Mouse (Mus musculus) CH12.LX (cell line): Measurements from ENCODE around the gene Fah. TPM values are rescaled to one million over a fixed set of nuclear protein-coding genes. Genes with fewer than 3 reads are reported as not detected.
A peak's percentile ranks its signal among the peaks of the same experiment; 100 is the strongest.

Experiments
- DNase-seq: peaks from one replicate; pipeline ENCODE4 v3.0.0-alpha.2; 2013; ENCODE audit errors: extremely low read depth
- H3K27ac ChIP-seq: 2 replicates; pipeline ENCODE4 v1.5.1; 2012; ENCODE audit warnings: low read depth, mild to moderate bottlenecking, control low read depth, moderate library complexity; ENCODE audit not compliant: insufficient read depth
- H3K27me3 ChIP-seq: replicated peaks from 2 replicates; pipeline ENCODE3; 2012; ENCODE audit warnings: inconsistent platforms
- H3K36me3 ChIP-seq, 2 experiments: replicated peaks in 1 of 2; 2 replicates each; pipeline versions ENCODE3 to v1.6.1; 2012; ENCODE audit warnings: inconsistent platforms in 1 of 2, low read length in 1 of 2, mild to moderate bottlenecking in 1 of 2, mixed read lengths in 1 of 2, moderate library complexity in 1 of 2; ENCODE audit not compliant: control insufficient read depth in 1 of 2, insufficient read depth in 1 of 2
- H3K4me1 ChIP-seq, 2 experiments: 2 replicates each; pipeline ENCODE4 v1.6.1; 2012; ENCODE audit warnings: inconsistent platforms in 1 of 2, moderate library complexity in 1 of 2; ENCODE audit not compliant: insufficient read depth in 2 of 2, control insufficient read depth in 1 of 2
- H3K4me2 ChIP-seq: 2 replicates; pipeline ENCODE4 v1.6.1; 2012; ENCODE audit warnings: low read depth, mild to moderate bottlenecking, control low read depth; ENCODE audit not compliant: poor library complexity, insufficient read depth, severe bottlenecking
- H3K4me3 ChIP-seq, 3 experiments: fragments of 150-350 bp in 1 of 3; sonication (generic) in 1 of 3; replicated peaks in 1 of 3; 2 replicates each; pipeline versions ENCODE3 to v1.5.1; 2011 to 2012; ENCODE audit warnings: low read depth in 2 of 3, low read length in 2 of 3, mild to moderate bottlenecking in 2 of 3, moderate library complexity in 2 of 3, control low read depth in 1 of 3, improper control_type of control experiment in 1 of 3, inconsistent platforms in 1 of 3, mixed read lengths in 1 of 3; ENCODE audit not compliant: poor library complexity in 1 of 3
- H3K79me2 ChIP-seq: replicated peaks from 2 replicates; pipeline ENCODE4 v1.6.1; 2012; ENCODE audit warnings: mild to moderate bottlenecking, moderate library complexity; ENCODE audit not compliant: control insufficient read depth, poor library complexity, insufficient read depth, severe bottlenecking; ENCODE audit errors: extremely low read depth
- H3K9ac ChIP-seq: 2 replicates; pipeline ENCODE4 v1.6.1; 2012; ENCODE audit warnings: low read depth, mild to moderate bottlenecking, control low read depth, moderate library complexity; ENCODE audit not compliant: insufficient read depth
- H3K9me3 ChIP-seq: replicated peaks from 2 replicates; pipeline ENCODE3; 2012; ENCODE audit warnings: low read length, inconsistent platforms, mixed read lengths
- BHLHE40 ChIP-seq: IDR thresholded peaks from 2 replicates; pipeline ENCODE4 v1.6.1; 2011; ENCODE audit warnings: mild to moderate bottlenecking, low read depth, low read length, improper control_type of control experiment
- CHD1 ChIP-seq: IDR thresholded peaks from 2 replicates; pipeline ENCODE4 v1.6.1; 2012; ENCODE audit warnings: low read depth, low read length, improper control_type of control experiment, inconsistent platforms
- CHD2 ChIP-seq: IDR thresholded peaks from 2 replicates; pipeline ENCODE4 v1.6.1; 2011; ENCODE audit warnings: low read length, improper control_type of control experiment
- CTCF ChIP-seq, 2 experiments: IDR thresholded peaks in 1 of 2; conservative IDR thresholded peaks in 1 of 2; 2 replicates each; pipeline ENCODE4 v1.5.1; 2011 to 2012; ENCODE audit warnings: low read depth in 2 of 2, low read length in 2 of 2, improper control_type of control experiment in 1 of 2, inconsistent platforms in 1 of 2, mild to moderate bottlenecking in 1 of 2, moderate library complexity in 1 of 2
- ELF1 ChIP-seq: IDR thresholded peaks from 2 replicates; pipeline ENCODE4 v1.6.1; 2014; ENCODE audit warnings: low read depth, mild to moderate bottlenecking, inconsistent platforms, low read length, improper control_type of control experiment
- EP300 ChIP-seq: IDR thresholded peaks from 2 replicates; pipeline ENCODE4 v1.6.1; 2011; ENCODE audit warnings: low read length, improper control_type of control experiment
- ETS1 ChIP-seq: conservative IDR thresholded peaks from 2 replicates; pipeline ENCODE4 v1.6.1; 2012; ENCODE audit warnings: low read depth, mild to moderate bottlenecking, inconsistent platforms, low read length, improper control_type of control experiment, moderate library complexity
- GABPA ChIP-seq: IDR thresholded peaks from 2 replicates; pipeline ENCODE4 v1.6.1; 2012; ENCODE audit warnings: low read depth, low read length, improper control_type of control experiment, inconsistent platforms; ENCODE audit not compliant: insufficient replicate concordance
- HCFC1 ChIP-seq: IDR thresholded peaks from 2 replicates; pipeline ENCODE4 v1.6.1; 2012; ENCODE audit warnings: low read depth, mild to moderate bottlenecking, inconsistent platforms, low read length, improper control_type of control experiment
- IRF4 ChIP-seq: IDR thresholded peaks from 2 replicates; pipeline ENCODE4 v1.6.1; 2014; ENCODE audit warnings: low read depth, mild to moderate bottlenecking, inconsistent platforms, low read length, improper control_type of control experiment
- JUN ChIP-seq: IDR thresholded peaks from 2 replicates; pipeline ENCODE4 v1.6.1; 2011; ENCODE audit warnings: low read depth, mild to moderate bottlenecking, low read length, improper control_type of control experiment, moderate library complexity; ENCODE audit not compliant: insufficient read depth
- JUND ChIP-seq: conservative IDR thresholded peaks from 2 replicates; pipeline ENCODE4 v1.6.1; 2011; ENCODE audit warnings: low read depth, low read length, improper control_type of control experiment
- KAT2A ChIP-seq: IDR thresholded peaks from 2 replicates; pipeline ENCODE4 v1.6.1; 2012; ENCODE audit warnings: low read length, improper control_type of control experiment, inconsistent platforms; ENCODE audit not compliant: insufficient replicate concordance
- MAFK ChIP-seq: IDR thresholded peaks from 2 replicates; pipeline ENCODE4 v1.6.1; 2011; ENCODE audit warnings: low read length, improper control_type of control experiment; ENCODE audit not compliant: insufficient replicate concordance
- MAX ChIP-seq: IDR thresholded peaks from 2 replicates; pipeline ENCODE4 v1.6.1; 2011; ENCODE audit warnings: low read length, improper control_type of control experiment
- MAZ ChIP-seq: IDR thresholded peaks from 2 replicates; pipeline ENCODE4 v1.6.1; 2012; ENCODE audit warnings: low read depth, mild to moderate bottlenecking, inconsistent platforms, low read length, improper control_type of control experiment, moderate library complexity
- MEF2A ChIP-seq: IDR thresholded peaks from 2 replicates; pipeline ENCODE4 v1.6.1; 2014; ENCODE audit warnings: low read depth, mild to moderate bottlenecking, inconsistent platforms, low read length, improper control_type of control experiment, borderline replicate concordance
- MXI1 ChIP-seq: IDR thresholded peaks from 2 replicates; pipeline ENCODE4 v1.6.1; 2011; ENCODE audit warnings: mild to moderate bottlenecking, low read depth, low read length, improper control_type of control experiment
- MYC ChIP-seq: IDR thresholded peaks from 2 replicates; pipeline ENCODE4 v1.6.1; 2011; ENCODE audit warnings: low read depth, mild to moderate bottlenecking, improper control_type of control experiment, low read length
- NELFE ChIP-seq: IDR thresholded peaks from 2 replicates; pipeline ENCODE4 v1.6.1; 2011; ENCODE audit warnings: low read depth, low read length, improper control_type of control experiment
- NRF1 ChIP-seq: IDR thresholded peaks from 2 replicates; pipeline ENCODE4 v1.6.1; 2014; ENCODE audit warnings: low read depth, mild to moderate bottlenecking, inconsistent platforms, low read length, improper control_type of control experiment, moderate library complexity
- PAX5 ChIP-seq: IDR thresholded peaks from 2 replicates; pipeline ENCODE4 v1.6.1; 2012; ENCODE audit warnings: low read length, inconsistent platforms, mixed read lengths
- POLR2A ChIP-seq: IDR thresholded peaks from 2 replicates; pipeline ENCODE4 v1.6.1; 2011; ENCODE audit warnings: low read depth, mild to moderate bottlenecking, improper control_type of control experiment, low read length
- POLR2AphosphoS2 ChIP-seq: IDR thresholded peaks from 2 replicates; pipeline ENCODE4 v1.6.1; 2011; ENCODE audit warnings: low read depth, low read length, improper control_type of control experiment
- RAD21 ChIP-seq: IDR thresholded peaks from 2 replicates; pipeline ENCODE4 v1.6.1; 2011; ENCODE audit warnings: low read depth, mild to moderate bottlenecking, low read length, improper control_type of control experiment, moderate library complexity
- RCOR1 ChIP-seq: conservative IDR thresholded peaks from 2 replicates; pipeline ENCODE4 v1.6.1; 2012; ENCODE audit warnings: low read depth, mild to moderate bottlenecking, inconsistent platforms, low read length, improper control_type of control experiment
- SIN3A ChIP-seq: IDR thresholded peaks from 2 replicates; pipeline ENCODE4 v1.6.1; 2012; ENCODE audit warnings: low read length, improper control_type of control experiment, inconsistent platforms
- SMC3 ChIP-seq: IDR thresholded peaks from 2 replicates; pipeline ENCODE4 v1.6.1; 2011; ENCODE audit warnings: low read depth, low read length, improper control_type of control experiment
- TBP ChIP-seq: conservative IDR thresholded peaks from 2 replicates; pipeline ENCODE4 v1.6.1; 2011; ENCODE audit warnings: low read depth, low read length, improper control_type of control experiment
- TCF12 ChIP-seq: IDR thresholded peaks from 2 replicates; pipeline ENCODE4 v1.6.1; 2014; ENCODE audit warnings: low read depth, mild to moderate bottlenecking, inconsistent platforms, low read length, improper control_type of control experiment
- USF1 ChIP-seq: IDR thresholded peaks from 2 replicates; pipeline ENCODE4 v1.6.1; 2014; ENCODE audit warnings: low read depth, mild to moderate bottlenecking, inconsistent platforms, low read length, improper control_type of control experiment
- USF2 ChIP-seq: conservative IDR thresholded peaks from 2 replicates; pipeline ENCODE4 v1.6.1; 2011; ENCODE audit warnings: low read depth, low read length, improper control_type of control experiment
- ZC3H11A ChIP-seq: IDR thresholded peaks from 2 replicates; pipeline ENCODE4 v1.6.1; 2012; ENCODE audit warnings: low read depth, mild to moderate bottlenecking, inconsistent platforms, low read length, improper control_type of control experiment
- ZKSCAN1 ChIP-seq: IDR thresholded peaks from 2 replicates; pipeline ENCODE4 v1.6.1; 2012; ENCODE audit warnings: low read depth, inconsistent platforms, low read length, improper control_type of control experiment, borderline replicate concordance
- ZMIZ1 ChIP-seq: IDR thresholded peaks from 2 replicates; pipeline ENCODE4 v1.6.1; 2012; ENCODE audit warnings: low read depth, mild to moderate bottlenecking, inconsistent platforms, low read length, improper control_type of control experiment
- ZNF384 ChIP-seq: IDR thresholded peaks from 2 replicates; pipeline ENCODE4 v1.6.1; 2012; ENCODE audit warnings: low read depth, low read length, improper control_type of control experiment, inconsistent platforms
- dilution Hi-C: fragments of 300-500 bp; cut with MboI; formaldehyde crosslinking; loops from 2 replicates; pipeline ENCODE4 v1.14.3; 2020; ENCODE audit warnings: low sequenced_read_pairs; ENCODE audit not compliant: extremely low pct_unique_long_range_greater_than_20kb, extremely low pct_ligation_motif_present
- in situ Hi-C: fragments of 300-500 bp; cut with MboI; formaldehyde crosslinking; loops from 3 replicates; pipeline ENCODE4 v1.14.3; 2019; ENCODE audit warnings: low sequenced_read_pairs, low pct_ligation_motif_present, low pct_unique_long_range_greater_than_20kb, mixed read lengths
- polyA plus RNA-seq: library from polyadenylated mRNA; unstranded; fragments of >175 nt; gene quantifications from 2 replicates; pipeline ENCODE4 v1.2.1, GENCODE M21; 2012; ENCODE audit warnings: low read depth; ENCODE audit not compliant: insufficient read length
- total RNA-seq, 2 experiments: library from RNA; depleted of rRNA; stranded (reverse); fragments of 300-350 nt in 1 of 2; fragments of >200 nt in 1 of 2; gene quantifications; 2 replicates each; pipeline ENCODE4 v1.2.3; 2012 to 2014

Fah gene
- total and polyA plus RNA-seq, 3 experiments: 128 to 203 (median 167) TPM

- peak; percentile 73 for TF ChIP-seq MYC
Measured at GRCm38 (mm10) chr7:84594087-84594916, 12.2 kb downstream of the Fah start (continued).

DNA sequence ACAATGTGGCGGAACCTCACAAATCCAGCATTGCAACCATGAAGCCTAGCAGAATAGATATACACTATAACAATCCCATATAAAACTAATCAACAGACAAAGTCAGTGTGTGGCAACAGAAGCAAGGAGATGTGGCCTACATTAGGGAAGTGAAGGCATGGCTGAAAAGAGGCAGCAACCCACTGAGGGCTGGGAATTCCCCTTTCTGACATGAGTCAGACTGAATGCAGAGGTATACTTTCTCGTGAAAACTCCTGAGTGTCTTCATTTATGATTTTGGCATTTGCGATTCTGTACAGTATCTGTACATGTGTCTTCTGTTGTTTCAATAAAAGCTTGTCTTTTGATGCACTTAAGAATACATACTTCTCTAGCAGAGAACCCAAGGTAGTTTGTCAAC, 15.2 kb downstream of the Fah start:
- DNase-seq: peak; percentile 73
- H3K9me3 ChIP-seq: no peaks in the 10 kb centered on the region
- no peaks in the 10 kb centered on the region for H3K79me2 ChIP-seq
- dilution Hi-C loops: no loop called here
- H3K27ac ChIP-seq: peak overlapping the region; percentile 98; the same call in 1 of the 2 replicates
- H3K4me1 ChIP-seq: peaks cover 50 to 90% of the 10 kb centered on the region in 2 experiments
- H3K9ac ChIP-seq: no peak overlapping the region; the same call in 1 of the 2 replicates
- H3K36me3 ChIP-seq: peaks cover 53 to 88% of the 10 kb centered on the region in 2 experiments
- H3K4me3 ChIP-seq: no peak overlapping the region
- in situ Hi-C loops: loop anchor here (5.0 to 10.0 kb wide), 2 partner anchors 156 to 183 kb away; no protein-coding TSS in a partner anchor
- peak overlapping the region; percentile 40; the same call in 1 of the 2 replicates for H3K4me2 ChIP-seq
- no peaks in the 10 kb centered on the region for H3K27me3 ChIP-seq
- no peak for TF ChIP-seq USF1
- peak; percentile 76 for TF ChIP-seq MYC
- no peak for TF ChIP-seq CTCF (conservative IDR thresholded peaks at IDR 0.05 in 1 of 2, IDR thresholded peaks at IDR 0.05 in 1 of 2; ENCODE audit: low read depth in 2 of 2, low read length in 2 of 2)
- TF ChIP-seq MEF2A: 0 out of 2 replicates have a peak, but pooled peaks have one; percentile 17
- no peak; the same call in 1 of the 2 replicates for TF ChIP-seq CHD2
- 0 out of 2 replicates have a peak, but pooled peaks have one; percentile 29 for TF ChIP-seq TCF12
- TF ChIP-seq ZC3H11A: no peak
- no peak for TF ChIP-seq HCFC1
- TF ChIP-seq ZMIZ1: no peak
- no peak for TF ChIP-seq CHD1
- TF ChIP-seq JUND: peak; percentile 67
- no peak for TF ChIP-seq NELFE
- TF ChIP-seq MAFK: no peak
- TF ChIP-seq ELF1: no peak; the same call in 1 of the 2 replicates
- no peak for TF ChIP-seq POLR2A
- TF ChIP-seq EP300: peak; percentile 88
- no peak for TF ChIP-seq MAZ
- no peak for TF ChIP-seq RCOR1
- no peak for TF ChIP-seq TBP
- TF ChIP-seq JUN: peak; percentile 32; the same call in 1 of the 2 replicates
- no peak for TF ChIP-seq POLR2AphosphoS2
- TF ChIP-seq MAX: peak; percentile 22; the same call in 1 of the 2 replicates
- TF ChIP-seq PAX5: no peak
- peak; percentile 80 for TF ChIP-seq IRF4
- TF ChIP-seq BHLHE40: no peak; the same call in 1 of the 2 replicates
- peak; percentile 50; the same call in 1 of the 2 replicates for TF ChIP-seq ETS1
- no peak for TF ChIP-seq SMC3
- TF ChIP-seq ZNF384: no peak
- no peak for TF ChIP-seq USF2
- no peak for TF ChIP-seq SIN3A
- TF ChIP-seq RAD21: no peak
- TF ChIP-seq MXI1: 0 out of 2 replicates have a peak, but pooled peaks have one; percentile 22
- no peak for TF ChIP-seq NRF1
- TF ChIP-seq GABPA: no peak
- TF ChIP-seq KAT2A: no peak
- no peak for TF ChIP-seq ZKSCAN1
